Mouse (Mus musculus): ENCODE results near the gene Cks1brt. TPM values are rescaled to one million over a fixed set of nuclear protein-coding genes. Genes with fewer than 3 reads are reported as not detected.

The Cks1brt gene
- polyA plus RNA-seq, 1 experiment: not detected

GRCm38 (mm10) chr8:85142516-85142915 is 9.2 kb upstream of the Cks1brt start:
- peak overlapping the region; percentile 42 for H3K4me3 ChIP-seq (replicated peaks)
- TF ChIP-seq FLI1 (IDR thresholded peaks at IDR 0.05; ENCODE audit: low read length) (no peak), GATA1 (IDR thresholded peaks at IDR 0.05; ENCODE audit: borderline replicate concordance, low read length) (no peak)
- no peaks in the 10 kb centered on the region for H3K36me3 ChIP-seq (replicated peaks; ENCODE audit: low read length)
- peaks cover 8% of the 10 kb centered on the region for H3K4me1 ChIP-seq
- no peaks in the 10 kb centered on the region for H3K27me3 ChIP-seq (replicated peaks)
- peaks cover 12% of the 10 kb centered on the region for H3K9me3 ChIP-seq

GRCm38 (mm10) chr8:85171291-85171690 is 19.6 kb downstream of the Cks1brt start:
- Histone ChIP-seq H3K9me3 (0 out of 2 replicates have a peak, but pooled peaks cover 4% of the 10 kb centered on the region), H3K4me1 (0 out of 2 replicates have a peak, but pooled peaks cover 5% of the 10 kb centered on the region), H3K4me3 (replicated peaks) (no peak overlapping the region), H3K27me3 (replicated peaks) (peaks cover 5% of the 10 kb centered on the region), H3K36me3 (replicated peaks; ENCODE audit: low read length) (no peaks in the 10 kb centered on the region)
- TF ChIP-seq GATA1 (IDR thresholded peaks at IDR 0.05; ENCODE audit: borderline replicate concordance, low read length) (no peak), FLI1 (IDR thresholded peaks at IDR 0.05; ENCODE audit: low read length) (no peak)

GRCm38 (mm10) chr8:85175892-85176291 is 24.2 kb downstream of the Cks1brt start:
- Histone ChIP-seq H3K4me1 (0 out of 2 replicates have a peak, but pooled peaks cover 5% of the 10 kb centered on the region), H3K36me3 (replicated peaks; ENCODE audit: low read length) (no peaks in the 10 kb centered on the region), H3K27me3 (replicated peaks) (peaks cover 5% of the 10 kb centered on the region), H3K4me3 (replicated peaks) (no peak overlapping the region), H3K9me3 (no peaks in the 10 kb centered on the region)
- TF ChIP-seq FLI1 (IDR thresholded peaks at IDR 0.05; ENCODE audit: low read length) (no peak), GATA1 (IDR thresholded peaks at IDR 0.05; ENCODE audit: borderline replicate concordance, low read length) (no peak)

GRCm38 (mm10) chr8:85192346-85192745 is 40.6 kb downstream of the Cks1brt start:
- Histone ChIP-seq H3K27me3 (replicated peaks) (no peaks in the 10 kb centered on the region), H3K4me1 (no peaks in the 10 kb centered on the region)
- TF ChIP-seq GATA1 (IDR thresholded peaks at IDR 0.05; ENCODE audit: borderline replicate concordance, low read length) (no peak), FLI1 (IDR thresholded peaks at IDR 0.05; ENCODE audit: low read length) (no peak)

GRCm38 (mm10) chr8:85220220-85220619 is 68.5 kb downstream of the Cks1brt start:
- Histone ChIP-seq H3K9me3 (peaks cover 2% of the 10 kb centered on the region; the same call in 1 of the 2 replicates), H3K4me3 (replicated peaks) (no peak overlapping the region), H3K36me3 (replicated peaks; ENCODE audit: low read length) (no peaks in the 10 kb centered on the region), H3K4me1 (peaks cover 19% of the 10 kb centered on the region), H3K27me3 (replicated peaks) (peaks cover 9% of the 10 kb centered on the region)
- TF ChIP-seq GATA1 (IDR thresholded peaks at IDR 0.05; ENCODE audit: borderline replicate concordance, low read length) (no peak), FLI1 (IDR thresholded peaks at IDR 0.05; ENCODE audit: low read length) (no peak)

More at GRCm38 (mm10) chr8:85192346-85192745, 40.6 kb downstream of the Cks1brt start:
- Histone ChIP-seq H3K9me3 (peaks cover 5% of the 10 kb centered on the region; the same call in 1 of the 2 replicates), H3K4me3 (replicated peaks) (no peak overlapping the region), H3K36me3 (replicated peaks; ENCODE audit: low read length) (no peaks in the 10 kb centered on the region)

- Histone ChIP-seq H3K27me3 (replicated peaks) (peaks cover 9% of the 10 kb centered on the region), H3K4me3 (replicated peaks) (peak overlapping the region; percentile 47), H3K4me1 (peaks cover 19% of the 10 kb centered on the region), H3K36me3 (replicated peaks; ENCODE audit: low read length) (no peaks in the 10 kb centered on the region), H3K9me3 (peaks cover 2% of the 10 kb centered on the region; the same call in 1 of the 2 replicates)
- TF ChIP-seq GATA1 (IDR thresholded peaks at IDR 0.05; ENCODE audit: borderline replicate concordance, low read length) (no peak), FLI1 (IDR thresholded peaks at IDR 0.05; ENCODE audit: low read length) (no peak)
Observed at GRCm38 (mm10) chr8:85220992-85221391, 69.3 kb downstream of the Cks1brt start.

Other genes starting within 250 kb of the Cks1brt start
- 7.9 and 11.9 TPM in 2 replicates for gene Klf1, start 250.0 kb upstream of the Cks1brt start, polyA plus RNA-seq (2012; ENCODE audit: insufficient read depth, low replicate concordance)
- 3.5 and 13.5 TPM in 2 replicates for gene Dnase2a, start 243.4 kb upstream of the Cks1brt start, polyA plus RNA-seq (2012; ENCODE audit: insufficient read depth, low replicate concordance)
- 0.20 TPM in 1 of 2 replicates, not detected in the other for gene Mast1, start 214.6 kb upstream of the Cks1brt start, polyA plus RNA-seq (2012; ENCODE audit: insufficient read depth, low replicate concordance)
- not detected in 2 replicates for gene Rtbdn, start 204.9 kb upstream of the Cks1brt start, polyA plus RNA-seq (2012; ENCODE audit: insufficient read depth, low replicate concordance)
- not detected in 2 replicates for gene Gm49661, start 182.5 kb upstream of the Cks1brt start, polyA plus RNA-seq (2012; ENCODE audit: insufficient read depth, low replicate concordance)
- 68.6 and 73.1 TPM in 2 replicates for gene Prdx2, start 182.3 kb upstream of the Cks1brt start, polyA plus RNA-seq (2012; ENCODE audit: insufficient read depth, low replicate concordance)
- 248 and 286 TPM in 2 replicates for gene Rnaseh2a, start 182.2 kb upstream of the Cks1brt start, polyA plus RNA-seq (2012; ENCODE audit: insufficient read depth, low replicate concordance)
- gene Junb, start 173.2 kb upstream of the Cks1brt start, polyA plus RNA-seq (2012; ENCODE audit: insufficient read depth, low replicate concordance): 743 and 797 TPM in 2 replicates
- 7.3 and 8.9 TPM in 2 replicates for gene Hook2, start 161.3 kb upstream of the Cks1brt start, polyA plus RNA-seq (2012; ENCODE audit: insufficient read depth, low replicate concordance)
- gene Best2, start 137.4 kb upstream of the Cks1brt start, polyA plus RNA-seq (2012; ENCODE audit: insufficient read depth, low replicate concordance): 0.27 TPM in 1 of 2 replicates, not detected in the other
- gene Asna1, start 126.6 kb upstream of the Cks1brt start, polyA plus RNA-seq (2012; ENCODE audit: insufficient read depth, low replicate concordance): 103 and 181 TPM in 2 replicates
- 123 and 539 TPM in 2 replicates for gene Trir, start 125.1 kb upstream of the Cks1brt start, polyA plus RNA-seq (2012; ENCODE audit: insufficient read depth, low replicate concordance)
- gene Tnpo2, start 115.0 kb upstream of the Cks1brt start, polyA plus RNA-seq (2012; ENCODE audit: insufficient read depth, low replicate concordance): 5.1 and 5.3 TPM in 2 replicates
- 14.6 and 15.5 TPM in 2 replicates for gene Fbxw9, start 91.9 kb upstream of the Cks1brt start, polyA plus RNA-seq (2012; ENCODE audit: insufficient read depth, low replicate concordance)
- 8.7 TPM in 1 of 2 replicates, not detected in the other for gene Gm5741, start 83.9 kb upstream of the Cks1brt start, polyA plus RNA-seq (2012; ENCODE audit: insufficient read depth, low replicate concordance)
- gene Dhps, start 80.2 kb upstream of the Cks1brt start, polyA plus RNA-seq (2012; ENCODE audit: insufficient read depth, low replicate concordance): 43.5 and 103 TPM in 2 replicates
- 8.8 and 10.6 TPM in 2 replicates for gene Wdr83os, start 71.2 kb upstream of the Cks1brt start, polyA plus RNA-seq (2012; ENCODE audit: insufficient read depth, low replicate concordance)
- 19.7 TPM in 1 of 2 replicates, not detected in the other for gene Wdr83, start 70.6 kb upstream of the Cks1brt start, polyA plus RNA-seq (2012; ENCODE audit: insufficient read depth, low replicate concordance)
- 3.8 and 26.4 TPM in 2 replicates for gene Man2b1, start 68.7 kb upstream of the Cks1brt start, polyA plus RNA-seq (2012; ENCODE audit: insufficient read depth, low replicate concordance)
- gene Zfp791, start 28.8 kb upstream of the Cks1brt start, polyA plus RNA-seq (2012; ENCODE audit: insufficient read depth, low replicate concordance): not detected in 2 replicates
- gene Olfr371, start 74.1 kb downstream of the Cks1brt start, polyA plus RNA-seq (2012; ENCODE audit: insufficient read depth, low replicate concordance): not detected in 2 replicates
- gene Orc6, start 147.7 kb downstream of the Cks1brt start, polyA plus RNA-seq (2012; ENCODE audit: insufficient read depth, low replicate concordance): 5.9 TPM in 1 of 2 replicates, not detected in the other
- gene Vps35, start 147.9 kb downstream of the Cks1brt start, polyA plus RNA-seq (2012; ENCODE audit: insufficient read depth, low replicate concordance): 3.8 TPM in 1 of 2 replicates, not detected in the other
- 4.2 TPM in 1 of 2 replicates, not detected in the other for gene Mylk3, start 234.4 kb downstream of the Cks1brt start, polyA plus RNA-seq (2012; ENCODE audit: insufficient read depth, low replicate concordance)

Data from megakaryocyte, embryonic 14.5 days (primary cell).